Mouse (Mus musculus): ENCODE measurements at regions not wholly inside any gene's neighbourhood (a gene's known extent, or its start where the extent isn't known, plus 50 kb on each side); places are given as distances from the start of the nearest gene placed in this dataset.

DNA sequence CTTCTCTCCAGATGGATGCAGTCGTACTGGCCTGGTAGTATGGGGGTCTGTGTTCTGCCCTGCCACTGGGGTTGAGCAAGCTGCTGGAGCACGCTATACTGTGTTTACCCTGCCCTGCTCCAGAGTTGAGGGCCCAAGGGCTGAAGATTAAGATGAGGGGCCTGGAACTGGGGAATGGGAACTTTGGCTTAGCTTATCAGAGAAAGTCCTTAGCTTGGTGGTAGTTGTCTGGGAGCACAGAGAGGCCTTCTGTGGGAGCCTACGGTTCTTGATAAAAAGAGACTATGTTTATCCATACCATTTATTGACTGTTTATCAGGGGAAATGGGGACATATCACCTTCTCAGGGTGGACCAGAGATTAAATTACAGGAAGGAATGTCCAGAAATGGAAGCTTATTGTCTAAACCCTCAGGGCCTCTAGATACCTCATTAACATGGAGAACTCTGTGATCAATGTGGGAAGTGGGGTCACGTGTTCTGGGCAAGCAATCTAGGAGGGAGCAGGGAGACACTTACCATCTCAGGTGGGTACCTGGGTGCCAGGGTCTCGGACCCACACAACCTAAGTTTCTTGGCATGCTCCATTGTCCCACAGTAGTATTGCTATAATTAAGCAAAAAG is 58.7 kb downstream of the Mycn start:
- Histone ChIP-seq H3K9me3 (ENCODE audit: control insufficient read depth, low read length) (no peaks in the 10 kb centered on the region), H3K36me3 (ENCODE audit: control insufficient read depth, insufficient read depth, low read length) (no peaks in the 10 kb centered on the region), H3K4me2 (ENCODE audit: low read depth, low read length) (no peak overlapping the region), H3K4me3 (ENCODE audit: low read length) (no peak overlapping the region), H3K27ac (ENCODE audit: low read length) (no peak overlapping the region), H3K27me3 (ENCODE audit: control insufficient read depth, insufficient read depth, low read depth, low read length) (no peaks in the 10 kb centered on the region), H3K9ac (ENCODE audit: low read length) (no peak overlapping the region), H3K4me1 (replicated peaks; ENCODE audit: control insufficient read depth, insufficient read depth, low read length) (peaks cover 4% of the 10 kb centered on the region; the same call in 1 of the 2 replicates)
- WGBS: 70% methylated on average over 5 of the region's 5 CpGs
- no peak for ATAC-seq (ENCODE audit: low read depth)

DNA sequence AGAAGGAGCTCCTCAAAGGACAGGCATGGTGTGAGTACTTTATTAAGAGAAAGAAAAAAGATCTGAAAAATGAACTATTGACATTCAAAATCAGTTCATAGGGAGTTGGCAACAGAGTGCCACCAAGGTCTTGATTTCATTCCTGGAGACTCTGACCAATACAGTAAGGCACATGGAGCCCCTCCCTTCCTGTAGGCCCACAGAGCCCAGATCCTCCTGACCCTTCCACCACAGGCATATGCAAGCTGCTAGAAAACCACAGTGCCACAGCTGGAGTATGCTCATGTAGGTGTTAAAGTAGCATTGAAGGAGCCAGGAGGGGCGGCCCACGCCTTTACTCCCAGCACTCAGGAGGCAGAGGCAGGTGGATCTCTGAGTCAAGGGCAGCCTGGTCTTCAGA is 63.7 kb downstream of the Mycn start:
- Histone ChIP-seq H3K9ac (ENCODE audit: low read length) (no peak overlapping the region), H3K27me3 (ENCODE audit: control insufficient read depth, insufficient read depth, low read depth, low read length) (no peaks in the 10 kb centered on the region), H3K27ac (ENCODE audit: low read length) (no peak overlapping the region), H3K4me2 (ENCODE audit: low read depth, low read length) (no peak overlapping the region), H3K9me3 (ENCODE audit: control insufficient read depth, low read length) (no peaks in the 10 kb centered on the region), H3K36me3 (ENCODE audit: control insufficient read depth, insufficient read depth, low read length) (no peaks in the 10 kb centered on the region), H3K4me1 (replicated peaks; ENCODE audit: control insufficient read depth, insufficient read depth, low read length) (peaks cover 5% of the 10 kb centered on the region), H3K4me3 (ENCODE audit: low read length) (no peak overlapping the region)
- no peak for ATAC-seq (ENCODE audit: low read depth)
- 92% methylated on average over 2 of the region's 2 CpGs for WGBS

DNA sequence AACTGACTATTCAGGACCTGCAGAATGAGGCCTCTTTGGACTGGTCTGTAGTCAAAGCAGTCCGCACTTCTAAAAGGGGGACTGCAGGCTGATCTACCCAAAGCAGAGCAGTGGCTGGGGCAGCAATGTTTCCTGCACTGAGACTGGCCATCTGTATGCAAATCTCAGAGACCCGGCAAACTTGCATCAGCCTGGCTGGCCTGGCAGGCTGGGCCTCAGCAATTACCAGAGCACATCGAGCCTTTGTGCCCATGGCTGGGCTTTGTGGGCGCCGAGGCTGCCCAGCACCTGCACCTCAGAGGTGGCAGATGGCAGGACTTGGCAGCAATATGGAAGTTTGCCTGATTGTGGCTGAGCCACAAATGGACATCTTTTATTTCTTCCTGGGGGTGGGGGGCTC is 64.2 kb downstream of the Mycn start:
- Histone ChIP-seq H3K4me2 (ENCODE audit: low read depth, low read length) (no peak overlapping the region), H3K4me1 (replicated peaks; ENCODE audit: control insufficient read depth, insufficient read depth, low read length) (peaks cover 10% of the 10 kb centered on the region), H3K4me3 (ENCODE audit: low read length) (no peak overlapping the region), H3K27ac (ENCODE audit: low read length) (no peak overlapping the region), H3K36me3 (ENCODE audit: control insufficient read depth, insufficient read depth, low read length) (no peaks in the 10 kb centered on the region), H3K9ac (ENCODE audit: low read length) (no peak overlapping the region), H3K27me3 (ENCODE audit: control insufficient read depth, insufficient read depth, low read depth, low read length) (no peaks in the 10 kb centered on the region), H3K9me3 (ENCODE audit: control insufficient read depth, low read length) (no peaks in the 10 kb centered on the region)
- ATAC-seq (ENCODE audit: low read depth): no peak
- 71% methylated on average over 5 of the region's 5 CpGs for WGBS

DNA sequence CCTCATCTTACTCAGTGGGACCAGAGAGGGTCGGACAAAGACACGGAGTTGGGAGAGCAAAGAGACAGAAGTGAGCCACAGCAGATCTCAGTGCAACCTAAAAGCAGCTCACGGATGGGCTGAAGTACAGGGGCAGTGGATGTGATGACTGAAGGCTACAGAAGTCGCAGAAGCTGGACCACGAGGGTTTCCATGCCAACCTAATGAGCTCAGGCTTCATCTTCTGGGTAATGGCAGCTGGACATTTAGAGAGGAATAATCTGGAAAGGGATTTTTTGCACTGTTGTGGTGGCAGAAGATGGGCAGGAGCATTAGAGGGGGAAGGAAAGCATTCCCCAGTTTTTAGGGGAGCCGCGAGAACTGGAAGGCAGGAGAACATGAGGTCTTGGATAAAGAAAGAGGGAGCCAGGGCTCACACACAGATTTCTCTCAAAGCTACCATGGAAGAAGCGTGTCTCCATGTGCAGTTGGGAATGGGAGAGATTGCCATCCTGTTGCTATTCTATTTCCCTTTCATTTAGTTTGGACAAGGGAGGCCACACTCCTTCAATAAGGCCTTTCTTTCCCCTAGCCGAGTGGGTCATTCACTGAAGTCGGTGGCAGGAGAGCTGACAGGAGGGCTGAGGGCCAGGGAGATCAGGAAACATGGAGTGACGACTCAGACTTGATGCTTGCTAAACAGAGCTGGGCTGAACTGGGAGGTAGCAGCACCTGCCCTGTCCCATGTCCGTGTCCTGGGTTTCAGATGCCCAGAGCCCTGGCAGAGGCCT is 65.6 kb downstream of the Mycn start:
- no peaks in the 10 kb centered on the region for H3K36me3 ChIP-seq (ENCODE audit: control insufficient read depth, insufficient read depth, low read length)
- no peak overlapping the region for H3K4me2 ChIP-seq (ENCODE audit: low read depth, low read length)
- 69% methylated on average over 12 of the region's 12 CpGs for WGBS
- H3K4me3 ChIP-seq (ENCODE audit: low read length): no peak overlapping the region
- H3K4me1 ChIP-seq (replicated peaks; ENCODE audit: control insufficient read depth, insufficient read depth, low read length): peaks cover 16% of the 10 kb centered on the region
- H3K9ac ChIP-seq (ENCODE audit: low read length): no peak overlapping the region
- H3K27me3 ChIP-seq (ENCODE audit: control insufficient read depth, insufficient read depth, low read depth, low read length): no peaks in the 10 kb centered on the region
- no peaks in the 10 kb centered on the region for H3K9me3 ChIP-seq (ENCODE audit: control insufficient read depth, low read length)
- no peak overlapping the region for H3K27ac ChIP-seq (ENCODE audit: low read length)
- ATAC-seq (ENCODE audit: low read depth): no peak

DNA sequence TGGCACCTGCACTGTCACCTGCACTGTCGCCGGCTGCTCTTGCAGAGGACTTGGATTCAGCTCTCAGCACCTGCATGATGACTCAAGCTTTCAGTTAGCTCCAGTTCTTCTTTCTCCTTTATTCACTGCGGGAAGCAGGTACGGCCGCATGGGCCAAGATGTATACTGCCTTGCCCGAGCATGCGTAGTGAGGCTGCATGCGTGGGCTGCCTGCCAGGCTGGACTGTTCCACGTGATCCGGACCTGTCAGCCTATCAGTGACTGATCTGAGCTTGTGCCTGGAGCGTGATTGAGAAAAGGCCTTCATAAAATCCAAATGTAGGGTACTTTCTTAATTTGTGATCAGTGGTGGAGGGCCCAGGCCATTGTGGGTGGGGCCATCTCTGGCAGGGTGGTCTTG is 68.2 kb downstream of the Mycn start:
- no peak for ATAC-seq (ENCODE audit: low read depth)
- no peak overlapping the region for H3K9ac ChIP-seq (ENCODE audit: low read length)
- no peak overlapping the region for H3K4me3 ChIP-seq (ENCODE audit: low read length)
- H3K9me3 ChIP-seq (ENCODE audit: control insufficient read depth, low read length): no peaks in the 10 kb centered on the region
- H3K4me1 ChIP-seq (replicated peaks; ENCODE audit: control insufficient read depth, insufficient read depth, low read length): peaks cover 17% of the 10 kb centered on the region
- H3K27ac ChIP-seq (ENCODE audit: low read length): no peak overlapping the region
- H3K4me2 ChIP-seq (ENCODE audit: low read depth, low read length): no peak overlapping the region
- H3K27me3 ChIP-seq (ENCODE audit: control insufficient read depth, insufficient read depth, low read depth, low read length): no peaks in the 10 kb centered on the region
- WGBS: 76% methylated on average over 11 of the region's 11 CpGs
- H3K36me3 ChIP-seq (ENCODE audit: control insufficient read depth, insufficient read depth, low read length): no peaks in the 10 kb centered on the region

DNA sequence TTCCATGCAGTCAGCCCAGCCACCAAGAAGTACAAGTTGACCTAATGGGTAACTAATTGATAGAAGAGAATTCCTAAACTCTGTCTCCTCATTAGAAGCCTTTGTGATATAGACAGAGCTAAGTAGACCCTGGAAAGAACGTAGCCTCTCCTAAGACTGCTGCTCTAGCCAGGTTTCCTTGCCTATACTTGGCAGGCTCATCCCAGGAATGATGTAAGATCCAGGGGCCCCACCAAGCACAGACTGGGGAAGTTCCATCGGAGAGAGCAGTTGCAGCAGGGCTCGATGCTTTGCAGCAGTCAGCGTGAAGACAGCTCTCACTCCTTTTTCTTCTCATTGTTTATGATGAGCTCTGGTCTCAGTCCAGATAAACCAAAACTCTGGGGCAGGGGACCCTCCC is 68.7 kb downstream of the Mycn start:
- Histone ChIP-seq H3K9me3 (ENCODE audit: control insufficient read depth, low read length) (no peaks in the 10 kb centered on the region), H3K4me3 (ENCODE audit: low read length) (no peak overlapping the region), H3K4me1 (replicated peaks; ENCODE audit: control insufficient read depth, insufficient read depth, low read length) (peaks cover 17% of the 10 kb centered on the region), H3K27me3 (ENCODE audit: control insufficient read depth, insufficient read depth, low read depth, low read length) (no peaks in the 10 kb centered on the region), H3K36me3 (ENCODE audit: control insufficient read depth, insufficient read depth, low read length) (no peaks in the 10 kb centered on the region), H3K9ac (ENCODE audit: low read length) (no peak overlapping the region), H3K4me2 (ENCODE audit: low read depth, low read length) (no peak overlapping the region), H3K27ac (ENCODE audit: low read length) (no peak overlapping the region)
- WGBS: 22% methylated on average over 4 of the region's 4 CpGs
- ATAC-seq (ENCODE audit: low read depth): 0 out of 2 replicates have a peak, but pooled peaks have one; percentile 43

DNA sequence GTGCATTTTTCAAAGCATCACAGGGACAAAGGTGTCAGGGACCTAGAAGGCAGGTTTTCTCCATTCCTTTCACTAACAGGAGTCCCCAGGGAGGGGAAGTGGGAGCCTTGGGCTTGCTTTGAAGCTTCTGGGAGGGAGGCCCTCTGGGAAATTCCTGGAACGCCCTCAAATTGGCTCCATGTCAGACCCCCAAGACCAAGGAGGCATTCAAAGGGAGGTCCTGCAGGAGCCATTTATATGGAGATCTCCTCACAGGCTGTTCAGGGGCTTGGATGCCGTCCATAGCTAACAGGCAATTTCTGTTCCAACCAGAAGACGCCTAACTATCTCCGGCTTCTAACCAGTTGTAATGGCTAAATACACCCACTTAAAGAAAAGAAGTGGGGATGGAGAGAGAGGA is 70.4 kb downstream of the Mycn start:
- Histone ChIP-seq H3K27me3 (ENCODE audit: control insufficient read depth, insufficient read depth, low read depth, low read length) (no peaks in the 10 kb centered on the region), H3K36me3 (ENCODE audit: control insufficient read depth, insufficient read depth, low read length) (no peaks in the 10 kb centered on the region), H3K4me1 (replicated peaks; ENCODE audit: control insufficient read depth, insufficient read depth, low read length) (peaks cover 17% of the 10 kb centered on the region), H3K4me3 (ENCODE audit: low read length) (no peak overlapping the region), H3K9ac (ENCODE audit: low read length) (no peak overlapping the region), H3K27ac (ENCODE audit: low read length) (no peak overlapping the region), H3K9me3 (ENCODE audit: control insufficient read depth, low read length) (no peaks in the 10 kb centered on the region), H3K4me2 (ENCODE audit: low read depth, low read length) (no peak overlapping the region)
- 24% methylated on average over 4 of the region's 4 CpGs for WGBS
- peak; percentile 75 for ATAC-seq (ENCODE audit: low read depth)

DNA sequence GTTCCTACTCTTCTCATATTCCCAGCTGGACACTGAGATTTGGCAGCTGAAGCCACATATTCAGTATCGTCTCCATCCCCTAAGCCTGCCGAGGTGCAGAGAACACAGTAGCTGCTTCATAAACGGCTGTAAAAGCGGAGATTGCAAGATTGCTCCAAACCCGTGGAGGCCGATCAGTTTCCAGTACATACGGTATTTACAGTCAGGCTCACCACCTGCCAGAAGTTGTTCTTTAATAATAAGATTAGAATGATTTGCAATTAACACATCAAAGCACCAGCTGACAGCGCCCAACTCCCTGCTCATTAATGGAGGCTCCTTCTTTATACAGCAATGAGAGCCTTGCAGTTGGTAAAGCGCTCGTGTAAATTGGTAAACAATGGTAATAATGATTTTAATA is 75.1 kb downstream of the Mycn start:
- H3K4me2 ChIP-seq (ENCODE audit: low read depth, low read length): no peak overlapping the region
- no peak for ATAC-seq (ENCODE audit: low read depth)
- H3K27ac ChIP-seq (ENCODE audit: low read length): no peak overlapping the region
- no peak overlapping the region for H3K4me3 ChIP-seq (ENCODE audit: low read length)
- no peak overlapping the region for H3K9ac ChIP-seq (ENCODE audit: low read length)
- H3K36me3 ChIP-seq (ENCODE audit: control insufficient read depth, insufficient read depth, low read length): no peaks in the 10 kb centered on the region
- no peaks in the 10 kb centered on the region for H3K27me3 ChIP-seq (ENCODE audit: control insufficient read depth, insufficient read depth, low read depth, low read length)
- H3K9me3 ChIP-seq (ENCODE audit: control insufficient read depth, low read length): no peaks in the 10 kb centered on the region
- 70% methylated on average over 10 of the region's 10 CpGs for WGBS
- H3K4me1 ChIP-seq (replicated peaks; ENCODE audit: control insufficient read depth, insufficient read depth, low read length): peaks cover 3% of the 10 kb centered on the region; the same call in 1 of the 2 replicates

DNA sequence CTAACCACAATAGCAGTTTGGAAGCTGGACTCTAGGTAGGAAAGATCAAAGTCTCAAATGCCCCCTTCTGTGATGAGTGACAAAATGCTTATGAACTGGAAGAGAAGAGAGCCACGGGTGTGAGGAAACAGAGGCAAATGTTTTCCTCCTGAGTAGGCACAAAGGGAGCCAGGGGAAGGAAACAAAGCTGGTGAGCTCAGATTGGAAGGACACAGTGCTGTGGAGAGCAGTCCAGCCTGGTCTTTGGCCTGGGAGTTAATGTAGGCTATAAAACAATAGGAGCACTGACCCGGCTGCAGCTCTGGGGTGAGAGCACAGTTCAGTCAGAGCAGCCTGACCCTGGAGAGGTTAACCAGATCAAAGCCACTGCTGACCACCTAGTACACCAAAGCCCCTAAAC is 91.0 kb downstream of the Mycn start:
- ATAC-seq (ENCODE audit: low read depth): no peak
- Histone ChIP-seq H3K4me2 (ENCODE audit: low read depth, low read length) (no peak overlapping the region), H3K9me3 (ENCODE audit: control insufficient read depth, low read length) (no peaks in the 10 kb centered on the region), H3K36me3 (ENCODE audit: control insufficient read depth, insufficient read depth, low read length) (no peaks in the 10 kb centered on the region), H3K27ac (ENCODE audit: low read length) (no peak overlapping the region), H3K27me3 (ENCODE audit: control insufficient read depth, insufficient read depth, low read depth, low read length) (no peaks in the 10 kb centered on the region), H3K9ac (ENCODE audit: low read length) (no peak overlapping the region), H3K4me3 (ENCODE audit: low read length) (no peak overlapping the region), H3K4me1 (replicated peaks; ENCODE audit: control insufficient read depth, insufficient read depth, low read length) (no peaks in the 10 kb centered on the region)
- 38% methylated on average over 2 of the region's 2 CpGs for WGBS

All from lung, embryonic 16.5 days (tissue).